Mouse (Mus musculus) midbrain, embryonic 11.5 days (tissue): ENCODE measurements around the gene Actl6b. TPM values are rescaled to one million over a fixed set of nuclear protein-coding genes. Genes with fewer than 3 reads are reported as not detected.

Source experiments
- ATAC-seq: fragments of 200-750 bp; cut with Nextera tagmentation; 2 replicates; pipeline ENCODE4 v1.8.0; 2017; ENCODE audit warnings: moderate TSS enrichment, moderate library complexity; ENCODE audit not compliant: low FRiP score
- DNase-seq: peaks from one replicate; pipeline ENCODE4 v3.0.0; 2015; ENCODE audit warnings: low spot score; ENCODE audit errors: missing footprints
- H3K27ac ChIP-seq: fragments of 300-500 bp; sonication (generic); 2 replicates; pipeline ENCODE4 v1.5.1; 2014; ENCODE audit warnings: low read depth, low read length
- H3K27me3 ChIP-seq: fragments of 300-500 bp; sonication (generic); 2 replicates; pipeline ENCODE4 v1.6.1; 2014; ENCODE audit warnings: mild to moderate bottlenecking, low read length, moderate library complexity, mixed read lengths; ENCODE audit not compliant: control insufficient read depth, insufficient read depth
- H3K36me3 ChIP-seq: fragments of 300-500 bp; sonication (generic); 2 replicates; pipeline ENCODE4 v1.6.1; 2014; ENCODE audit warnings: mild to moderate bottlenecking, low read length, moderate library complexity, mixed read lengths; ENCODE audit not compliant: control insufficient read depth, insufficient read depth
- H3K4me1 ChIP-seq: fragments of 300-500 bp; sonication (generic); 2 replicates; pipeline ENCODE4 v1.6.1; 2014; ENCODE audit warnings: low read length; ENCODE audit not compliant: control insufficient read depth, insufficient read depth
- H3K4me2 ChIP-seq: fragments of 300-500 bp; sonication (generic); 2 replicates; pipeline ENCODE4 v1.6.1; 2014; ENCODE audit warnings: mild to moderate bottlenecking, moderate library complexity
- H3K4me3 ChIP-seq: fragments of 300-500 bp; sonication (generic); 2 replicates; pipeline ENCODE4 v1.5.1; 2014; ENCODE audit warnings: low read depth, low read length
- H3K9ac ChIP-seq: fragments of 300-500 bp; sonication (generic); 2 replicates; pipeline ENCODE4 v1.6.1; 2014; ENCODE audit warnings: low read length
- H3K9me3 ChIP-seq: fragments of 300-500 bp; sonication (generic); 2 replicates; pipeline ENCODE4 v1.6.1; 2016; ENCODE audit warnings: low read length; ENCODE audit not compliant: control insufficient read depth
- WGBS: fragments of 180-500 bp; shearing (Covaris S2); extraction: QIAGEN DNeasy Blood & Tissue Kit; methylation state at CpG from one replicate; pipeline ENCODE4 v1.1.7; 2014; 5-methylcytosine and 5-hydroxymethylcytosine counted together
- polyA plus RNA-seq: library from polyadenylated mRNA; unstranded; fragments of >200 nt; fragmentation: Nextera tagmentation; extraction: Ambion mirVana; gene quantifications from 2 replicates; pipeline ENCODE4 v1.2.1, GENCODE M21; 2014

The Actl6b gene
- polyA plus RNA-seq, 1 experiment from 2014 or later: 31.1 TPM

DNA sequence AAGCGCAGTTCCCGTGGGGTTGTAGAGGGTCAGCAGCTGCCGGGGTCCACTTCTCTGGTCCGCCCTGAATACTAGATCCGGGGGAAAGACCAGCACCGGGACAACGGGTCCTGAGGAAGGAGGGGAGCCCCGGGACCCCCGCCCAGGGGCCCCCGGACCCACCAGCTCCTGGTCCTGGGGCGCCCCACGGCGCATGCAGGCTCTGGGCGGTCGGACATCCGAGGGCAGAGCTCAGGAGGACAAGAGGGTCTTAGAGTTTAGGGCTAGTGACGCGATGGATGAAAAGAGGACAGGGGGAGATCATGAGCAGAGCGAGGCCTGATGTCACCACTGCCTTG, 46.9 kb downstream of the Actl6b start:
- Histone ChIP-seq H3K4me1 (peaks cover 14% of the 10 kb centered on the region), H3K9ac (peak overlapping the region; percentile 74), H3K4me3 (peak overlapping the region; percentile 49), H3K27me3 (no peaks in the 10 kb centered on the region), H3K9me3 (no peaks in the 10 kb centered on the region), H3K36me3 (no peaks in the 10 kb centered on the region; the same call in 1 of the 2 replicates), H3K27ac (no peak overlapping the region; the same call in 1 of the 2 replicates), H3K4me2 (peak overlapping the region; percentile 92)
- ATAC-seq (no peak; the same call in 1 of the 2 replicates), DNase-seq (no peak)
- 2% methylated on average over 19 of the region's 19 CpGs for WGBS

DNA sequence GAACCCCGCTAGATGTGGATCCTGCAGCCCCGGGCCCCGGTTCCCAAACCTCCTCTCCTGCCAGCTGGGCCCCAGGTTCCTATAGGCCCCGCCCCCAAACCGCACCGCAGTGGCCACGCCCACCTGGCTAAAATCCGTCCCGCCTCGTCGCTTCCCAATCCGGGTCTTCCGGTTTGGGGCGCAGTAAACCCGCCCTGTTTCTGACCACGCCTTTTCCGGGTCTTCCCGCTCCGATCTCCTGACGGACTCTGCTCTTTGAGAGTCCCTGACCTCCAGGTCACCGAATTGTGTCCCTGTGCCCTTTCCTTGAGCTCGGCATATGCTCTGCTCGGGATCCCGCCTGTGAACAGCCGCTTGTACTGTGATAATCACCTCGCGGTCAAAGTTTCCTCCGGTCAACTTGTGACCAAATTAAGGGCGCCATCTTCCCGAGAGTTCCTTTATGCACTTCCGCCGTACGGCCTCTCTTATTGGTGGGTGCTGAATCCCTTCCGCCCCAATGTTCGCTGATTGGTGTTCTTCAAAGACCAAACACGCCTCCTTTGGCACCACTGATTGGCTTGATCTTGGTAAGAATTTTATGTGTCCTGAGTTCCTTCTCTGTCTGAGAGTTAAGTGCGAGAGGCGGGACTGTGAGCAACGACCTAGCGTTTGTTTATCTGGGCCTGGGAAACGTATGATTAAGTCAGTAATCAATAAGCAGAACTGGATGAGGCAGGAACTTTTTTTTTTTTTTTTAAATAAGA, 47.5 kb downstream of the Actl6b start, which contains the start of gene Mospd3:
Mospd3 (minus strand) TSS at position 440 of the 746 bp plus-strand sequence.
- DNase-seq (peak; percentile 100), ATAC-seq (peak; percentile 95)
- H3K27ac ChIP-seq: peak within 1 kb of the TSS; percentile 61; the same call in 1 of the 2 replicates
- WGBS: under 1% methylated on average over 41 of the region's 41 CpGs
- H3K27me3 ChIP-seq: no peaks in the 10 kb centered on the region
- no peaks in the 10 kb centered on the region for H3K9me3 ChIP-seq
- H3K4me3 ChIP-seq: peak within 1 kb of the TSS; percentile 49
- H3K4me1 ChIP-seq: peaks cover 14% of the 10 kb centered on the region
- H3K36me3 ChIP-seq: no peaks in the 10 kb centered on the region; the same call in 1 of the 2 replicates
- H3K4me2 ChIP-seq: peak within 1 kb of the TSS; percentile 92
- H3K9ac ChIP-seq: peak within 1 kb of the TSS; percentile 74

DNA sequence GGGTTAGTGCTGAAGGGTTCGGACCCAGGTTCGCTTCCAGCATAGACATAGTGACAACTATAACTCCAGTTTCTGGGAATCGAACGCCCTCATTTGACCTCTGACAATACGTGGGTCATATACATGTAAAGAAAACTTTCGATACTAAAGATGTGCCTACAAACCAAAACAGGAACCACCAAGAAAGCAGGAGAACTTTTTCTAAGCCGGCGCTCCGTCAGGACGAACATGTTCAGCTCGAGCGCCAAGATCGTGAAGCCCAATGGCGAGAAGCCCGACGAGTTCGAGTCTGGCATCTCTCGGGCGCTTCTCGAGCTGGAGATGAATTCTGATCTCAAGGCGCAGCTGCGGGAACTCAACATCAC, 48.0 kb downstream of the Actl6b start:
- Histone ChIP-seq H3K4me3 (peak overlapping the region; percentile 49), H3K4me1 (peaks cover 14% of the 10 kb centered on the region), H3K4me2 (peak overlapping the region; percentile 92), H3K36me3 (no peaks in the 10 kb centered on the region; the same call in 1 of the 2 replicates), H3K27ac (no peak overlapping the region), H3K9ac (peak overlapping the region; percentile 57; the same call in 1 of the 2 replicates), H3K9me3 (no peaks in the 10 kb centered on the region), H3K27me3 (no peaks in the 10 kb centered on the region)
- WGBS: 1% methylated on average over 22 of the region's 22 CpGs
- DNase-seq (peak; percentile 95), ATAC-seq (no peak)

DNA sequence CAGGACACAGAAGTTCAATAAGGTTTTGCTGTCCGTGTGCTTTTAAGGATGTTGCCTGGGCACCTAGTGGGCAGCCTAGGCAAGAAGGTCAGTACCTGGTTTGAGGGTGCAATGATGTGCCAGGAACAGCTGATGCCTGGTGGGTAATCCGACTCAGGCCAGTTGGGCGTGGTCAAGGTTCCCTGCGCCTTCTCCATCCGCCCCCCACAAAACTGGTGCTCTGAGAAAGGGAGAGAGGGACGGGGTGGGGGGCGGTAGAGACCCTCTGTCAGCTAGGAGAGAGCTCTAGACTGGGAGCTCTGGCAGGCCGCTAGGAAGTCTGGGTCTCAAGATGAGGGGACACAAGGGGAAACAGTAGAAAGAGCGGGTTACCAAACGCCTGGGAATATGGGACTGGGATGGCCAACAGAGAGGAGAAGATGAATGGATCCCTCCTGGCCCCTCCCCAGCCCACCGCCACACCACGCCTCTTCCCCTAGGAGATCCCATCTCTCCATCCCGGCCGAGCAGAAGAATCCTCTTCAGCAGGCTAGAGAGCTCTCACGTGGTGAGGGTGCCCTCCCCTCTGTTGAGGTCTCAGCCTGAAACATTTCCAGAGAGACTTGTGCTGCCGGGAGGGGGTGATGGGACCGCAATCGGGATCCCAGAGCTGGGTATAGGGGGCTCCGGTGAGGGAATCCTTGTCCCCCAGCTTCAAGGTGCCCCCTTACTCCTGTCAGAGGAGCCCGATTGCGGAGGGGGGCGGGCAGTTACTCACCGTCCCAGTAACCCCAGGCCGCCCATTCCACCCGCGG, 54.7 kb downstream of the Actl6b start:
- ATAC-seq: no peak

DNA sequence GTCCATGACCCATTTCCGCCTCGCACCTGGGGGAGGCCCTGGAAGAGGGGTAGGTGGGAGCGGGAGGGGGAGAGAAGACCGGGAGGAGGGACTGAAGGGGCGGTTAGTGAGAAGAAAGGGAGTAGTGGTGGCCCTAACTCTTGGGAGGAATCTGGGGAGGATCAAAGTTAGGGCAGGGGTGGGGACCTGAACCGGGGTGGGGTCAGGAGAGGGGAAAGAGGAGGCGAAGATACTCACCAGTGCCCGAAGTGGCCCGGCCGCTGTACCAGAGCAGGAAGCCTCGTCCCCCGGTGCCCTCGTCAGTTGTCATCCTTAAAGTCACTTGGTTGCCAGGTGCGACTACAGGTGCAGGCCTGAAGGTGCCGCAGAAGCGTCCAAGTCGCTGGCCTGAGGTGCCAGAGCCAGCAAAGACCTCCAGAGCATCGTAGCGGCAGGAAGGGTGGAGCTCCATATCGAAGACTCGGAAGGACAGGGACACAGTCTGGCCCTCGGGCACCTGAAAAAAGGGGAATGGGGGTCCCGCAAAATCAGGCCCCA, 55.4 kb downstream of the Actl6b start:
- peaks cover 26% of the 10 kb centered on the region for H3K4me1 ChIP-seq
- no peaks in the 10 kb centered on the region; the same call in 1 of the 2 replicates for H3K27me3 ChIP-seq
- H3K4me2 ChIP-seq: peak overlapping the region; percentile 13; the same call in 1 of the 2 replicates
- no peak overlapping the region for H3K27ac ChIP-seq
- H3K9me3 ChIP-seq: no peaks in the 10 kb centered on the region
- WGBS: 14% methylated on average over 23 of the region's 23 CpGs
- H3K36me3 ChIP-seq: no peaks in the 10 kb centered on the region
- 0 out of 2 replicates have a peak overlapping the region, but pooled peaks have one; percentile 3 for H3K4me3 ChIP-seq
- ATAC-seq (no peak), DNase-seq (no peak)
- peak overlapping the region; percentile 36 for H3K9ac ChIP-seq

More for the DNA sequence above, 54.7 kb downstream of the Actl6b start:
- H3K27ac ChIP-seq: no peak overlapping the region
- H3K36me3 ChIP-seq: no peaks in the 10 kb centered on the region
- peak overlapping the region; percentile 13; the same call in 1 of the 2 replicates for H3K4me2 ChIP-seq
- no peaks in the 10 kb centered on the region for H3K9me3 ChIP-seq
- H3K27me3 ChIP-seq: no peaks in the 10 kb centered on the region; the same call in 1 of the 2 replicates
- 10% methylated on average over 26 of the region's 26 CpGs for WGBS
- peak overlapping the region; percentile 36 for H3K9ac ChIP-seq
- H3K4me3 ChIP-seq: 0 out of 2 replicates have a peak overlapping the region, but pooled peaks have one; percentile 3
- DNase-seq: peak; percentile 86
- peaks cover 26% of the 10 kb centered on the region for H3K4me1 ChIP-seq

DNA sequence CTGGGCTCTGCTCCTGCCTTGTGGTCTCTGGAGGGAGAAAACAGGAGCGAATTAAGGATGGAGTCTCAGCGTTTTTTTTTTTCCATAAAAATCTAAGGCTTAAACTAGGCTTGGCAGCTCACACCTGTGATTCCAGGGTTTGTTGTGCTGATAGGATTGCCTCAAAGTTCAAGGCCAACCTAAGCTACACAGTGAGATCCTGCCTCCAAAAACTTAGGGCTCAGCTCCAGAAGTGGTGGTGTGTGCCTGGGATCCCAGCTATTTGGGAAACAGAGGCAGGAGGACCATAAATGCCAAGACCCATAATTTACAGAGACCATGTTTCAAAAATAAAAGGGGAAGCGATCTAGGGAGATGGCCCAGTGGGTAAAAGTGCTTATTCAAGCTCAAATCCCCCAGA, 56.0 kb downstream of the Actl6b start:
- no peak for ATAC-seq

DNA sequence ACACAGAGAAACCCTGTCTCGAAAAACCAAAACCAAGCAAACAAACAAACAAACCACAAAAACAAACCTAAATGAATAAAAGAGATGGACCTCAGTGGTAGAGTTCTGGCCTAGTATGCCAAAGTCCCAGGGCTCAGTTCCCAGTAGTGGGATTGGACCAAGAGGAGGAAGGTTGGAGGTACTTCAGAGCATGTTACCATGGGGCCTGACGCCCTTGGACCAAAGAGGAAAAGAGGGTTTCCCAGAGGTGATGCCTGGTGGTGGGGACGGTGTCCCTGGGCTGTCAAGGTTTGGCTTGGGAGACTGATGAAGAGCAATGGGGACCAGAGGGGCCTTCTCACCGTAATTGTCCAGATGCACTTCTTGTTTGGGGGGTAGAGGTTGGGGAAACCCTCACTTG, 56.7 kb downstream of the Actl6b start:
- ATAC-seq (no peak), DNase-seq (no peak)
- H3K4me3 ChIP-seq: no peak overlapping the region
- H3K36me3 ChIP-seq: no peaks in the 10 kb centered on the region
- H3K9ac ChIP-seq: peak overlapping the region; percentile 30; the same call in 1 of the 2 replicates
- H3K27ac ChIP-seq: no peak overlapping the region
- no peaks in the 10 kb centered on the region; the same call in 1 of the 2 replicates for H3K27me3 ChIP-seq
- H3K9me3 ChIP-seq: no peaks in the 10 kb centered on the region
- 80% methylated on average over 4 of the region's 4 CpGs for WGBS
- no peak overlapping the region for H3K4me2 ChIP-seq
- peaks cover 26% of the 10 kb centered on the region for H3K4me1 ChIP-seq

More for the DNA sequence above, 56.0 kb downstream of the Actl6b start:
- no peak for DNase-seq
- 63% methylated on average over 3 of the region's 3 CpGs for WGBS
- Histone ChIP-seq H3K36me3 (no peaks in the 10 kb centered on the region), H3K27ac (no peak overlapping the region), H3K4me3 (no peak overlapping the region), H3K4me1 (peaks cover 26% of the 10 kb centered on the region), H3K27me3 (no peaks in the 10 kb centered on the region; the same call in 1 of the 2 replicates), H3K9ac (no peak overlapping the region), H3K9me3 (no peaks in the 10 kb centered on the region), H3K4me2 (no peak overlapping the region)

DNA sequence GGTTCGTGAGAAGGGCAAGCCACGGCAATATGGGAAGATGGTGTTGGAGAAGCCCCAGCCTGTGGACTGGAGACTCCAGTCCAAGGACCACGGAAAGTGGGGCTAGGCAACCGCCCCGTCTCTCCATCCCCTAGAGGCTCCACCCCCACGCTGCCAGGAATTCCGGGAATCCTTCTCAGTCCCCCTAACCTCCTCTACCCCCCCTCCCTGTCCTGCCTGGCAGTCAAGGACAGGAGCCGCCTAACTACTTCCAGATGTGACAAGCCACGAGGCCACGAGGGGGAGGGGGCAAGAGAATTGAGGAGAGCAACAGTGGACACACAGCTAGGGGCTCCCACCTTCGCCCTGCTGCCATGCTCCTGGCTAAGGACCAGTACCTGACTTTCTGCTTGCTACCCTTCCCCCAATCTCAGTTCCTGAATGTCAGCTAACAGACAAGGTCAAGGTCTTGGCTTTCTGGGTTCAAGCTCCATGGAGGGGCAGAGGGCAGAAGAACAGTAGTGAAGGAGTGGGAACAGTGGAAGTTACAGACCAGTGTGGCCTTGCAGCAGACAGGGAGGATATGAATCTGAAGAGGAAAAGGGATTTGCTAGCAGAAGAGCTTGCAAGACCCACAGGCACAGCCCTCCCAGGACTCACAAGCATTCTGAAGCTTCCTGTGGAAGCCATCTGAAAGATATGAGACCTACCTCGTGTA, 57.4 kb downstream of the Actl6b start:
- no peak overlapping the region for H3K4me3 ChIP-seq
- peak; percentile 87 for DNase-seq
- 17% methylated on average over 11 of the region's 12 CpGs for WGBS
- H3K27ac ChIP-seq: peak overlapping the region; percentile 40; the same call in 1 of the 2 replicates
- H3K4me1 ChIP-seq: peaks cover 26% of the 10 kb centered on the region
- ATAC-seq: peak; percentile 15; the same call in 1 of the 2 replicates
- H3K9me3 ChIP-seq: no peaks in the 10 kb centered on the region
- H3K27me3 ChIP-seq: no peaks in the 10 kb centered on the region; the same call in 1 of the 2 replicates
- H3K4me2 ChIP-seq: peak overlapping the region; percentile 22
- H3K36me3 ChIP-seq: no peaks in the 10 kb centered on the region
- H3K9ac ChIP-seq: peak overlapping the region; percentile 30
